Comparison of ENCODE assay signal across 22 mouse cellular contexts in the genomic region with DNA sequence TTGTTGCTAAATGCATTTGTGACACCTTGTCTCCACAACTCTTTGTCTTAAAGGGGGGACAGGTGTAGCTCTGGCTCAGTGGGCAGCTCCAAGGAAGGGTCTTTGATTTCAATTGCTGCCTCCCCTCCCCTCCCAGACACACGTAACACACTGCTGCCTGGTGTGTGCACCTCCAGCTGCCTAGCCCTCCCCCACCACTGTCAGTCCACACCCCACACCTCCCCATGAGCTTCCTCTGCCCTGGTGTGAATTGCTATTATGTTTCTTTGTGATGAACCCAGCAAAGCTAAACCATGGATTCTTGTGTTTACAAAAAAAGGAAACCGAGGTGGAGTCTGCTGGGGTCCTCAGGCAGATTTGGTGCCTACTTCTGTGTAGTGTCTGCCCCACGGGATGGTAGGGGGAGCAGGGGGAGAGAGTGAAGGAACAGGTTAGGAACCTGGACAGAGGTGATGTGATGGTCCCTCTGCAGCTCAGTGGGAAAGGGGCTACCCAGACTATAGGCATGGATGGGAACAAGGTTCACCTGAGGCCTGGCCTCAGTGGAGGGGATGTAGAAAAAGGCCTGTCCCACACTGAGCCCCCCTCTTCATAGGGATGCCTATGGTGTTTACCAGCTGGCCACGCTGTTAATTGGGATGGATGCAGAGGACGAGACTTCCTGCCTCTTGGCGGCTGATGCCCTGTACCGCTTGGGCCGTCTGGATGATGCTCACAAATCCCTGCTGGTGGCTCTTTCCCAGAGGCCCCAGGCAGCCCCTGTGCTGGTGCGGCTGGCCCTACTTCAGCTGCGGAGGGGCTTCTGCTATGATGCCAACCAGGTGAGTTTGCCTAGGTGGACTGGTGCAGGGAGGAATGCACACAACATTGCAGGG. TPM values are rescaled to one million over a fixed set of nuclear protein-coding genes. Genes with fewer than 3 reads are reported as not detected.
"Had no signal": no experiment of that assay in that cellular context is flagged by ENCODE, and none has a peak within 500 bp of the region (broad histone marks: within the 10 kb centered on the region; RNA-seq: fewer than 3 reads in every experiment).

No protein-coding gene starts in this region.

- H3K4me1 ChIP-seq: liver, embryonic 13.5 days had no signal

- H3K36me3 ChIP-seq: liver, embryonic 13.5 days; midbrain, embryonic 13.5 days; neural tube, embryonic 12.5 days; neural tube, embryonic 15.5 days had no signal

- DNase-seq: kidney, adult 2 months; layer of hippocampus, adult 9-11 months; liver, embryonic 13.5 days; lung, adult 2 months; right cerebral cortex, adult 18-20 months; right cerebral cortex, postnatal 14 days; right cerebral cortex, postnatal 4 days; thymus, adult 2 months; thymus, postnatal 14 days; thymus, postnatal 4 days had no signal

- ATAC-seq: midbrain, embryonic 13.5 days had no signal

- H3K4me3 ChIP-seq: liver, embryonic 13.5 days; neural tube, embryonic 12.5 days had no signal

- H3K4me2 ChIP-seq: liver, embryonic 13.5 days had no signal

- H3K27ac ChIP-seq: kidney, postnatal 0 days; left cerebral cortex, adult 2 months; liver, embryonic 13.5 days; macrophage; neural tube, embryonic 12.5 days; stomach, postnatal 0 days had no signal

- H3K9me3 ChIP-seq: midbrain, embryonic 13.5 days; neural tube, embryonic 12.5 days; neural tube, embryonic 15.5 days had no signal

- H3K9ac ChIP-seq: liver, embryonic 13.5 days; neural tube, embryonic 12.5 days had no signal

RNA-seq across cellular contexts. Expression of a gene that starts 11.8 kb away (rescaled TPM):
- total RNA-seq: liver, adult 2 months had no signal
- polyA plus RNA-seq: kidney, embryonic 14.5 days; kidney, postnatal 0 days; large intestine, adult 2 months; limb, embryonic 11.5 days; macrophage; stomach, postnatal 0 days had no signal

RNA-seq across cellular contexts. Expression of a gene that starts 20.3 kb away (rescaled TPM):
- total RNA-seq: liver, adult 2 months had no signal
- polyA plus RNA-seq: kidney, adult 2 months; liver, embryonic 16.5 days; macrophage had no signal
